24 mouse cellular contexts compared by ENCODE assay signal in genomic region chr5:92717666-92718360, GRCm38 (mm10). TPM values are rescaled to one million over a fixed set of nuclear protein-coding genes. Genes with fewer than 3 reads are reported as not detected.
A peak's percentile ranks its signal among the peaks of the same experiment; 100 is the strongest.
DNase-seq lines count a peak whose midpoint lies in the region; ATAC-seq lines count a peak whose summit lies in the region.
"Had no signal": no experiment of that assay in that cellular context is flagged by ENCODE, and none has a peak within 500 bp of the region (broad histone marks: within the 10 kb centered on the region; RNA-seq: fewer than 3 reads in every experiment).

No protein-coding gene starts in this region.

- ATAC-seq in megakaryocyte, adult 5-6 weeks (ENCODE audit: poor library complexity, severe bottlenecking), result no peak
- ATAC-seq: CD4-positive, CD25-positive, alpha-beta regulatory T cell, adult 4 months; inflammation-experienced regulatory T-cells, adult 6 months; midbrain, embryonic 16.5 days had no signal

- peak; percentile 32 for DNase-seq in kidney, adult 9 months
- DNase-seq in kidney, adult 8-10 months, result no peak
- peak; percentile 63 for DNase-seq in adipocyte (ENCODE audit: low spot score)
- DNase-seq in lung, adult 18-20 months, result peak; percentile 33 to 62
- peak; percentile 72 for DNase-seq in lung, postnatal 10 days
- DNase-seq in adrenal gland, adult 18-20 months (ENCODE audit: low spot score in 2 of 2), result no peak
- DNase-seq in thymus, postnatal 4 days, result no peak
- DNase-seq: adrenal gland, adult 2 months; adrenal gland, postnatal 36 days; cerebellum, adult 18-20 months; cerebellum, postnatal 10 days; gastrocnemius, postnatal 10 days; heart, adult 18-20 months; heart, postnatal 10 days; kidney, adult 18-20 months; kidney, postnatal 4 days; right cerebral cortex, postnatal 25 days; thymus, adult 18-20 months; thymus, postnatal 36 days had no signal

RNA-seq across cellular contexts. Expression of gene Shroom3, which starts 34.6 kb away (rescaled TPM):
- 1 to 10 TPM; 5.1 to 6.0 TPM for total RNA-seq in adrenal gland, adult 18-20 months (2021)
- not detected in 2 replicates for total RNA-seq in megakaryocyte, adult 5-6 weeks (2015)
- not detected in 2 replicates for total RNA-seq in megakaryocyte, adult 5-6 weeks (2017)
- total RNA-seq: neutrophil, adult 5-6 weeks had no signal

RNA-seq across cellular contexts. Expression of gene Ccdc158, which starts 42.7 kb away (rescaled TPM):
- under 1 TPM; 0.63 to 0.67 TPM for total RNA-seq in adrenal gland, adult 18-20 months (2021)
- 0.18 and 1.2 TPM in 2 replicates for total RNA-seq in megakaryocyte, adult 5-6 weeks (2015)
- 0.62 and 0.69 TPM in 2 replicates for total RNA-seq in megakaryocyte, adult 5-6 weeks (2017)
- total RNA-seq: gastrocnemius, postnatal 10 days; heart, adult 18-20 months had no signal

Comparison
In these comparisons a context has a peak if more than half of its experiments do, and no peak if none do; other contexts are left out.
1. DNase-seq: peak in kidney, adult 9 months (single experiment), adipocyte (single experiment), lung, adult 18-20 months (2 of 2) and lung, postnatal 10 days (single experiment); none in kidney, adult 8-10 months (0 of 2), adrenal gland, adult 18-20 months (0 of 2) and thymus, postnatal 4 days (single experiment).
2. RNA of gene Shroom3, which starts 34.6 kb away (total RNA-seq): 5.1 to 6.0 TPM in adrenal gland, adult 18-20 months; not detected in megakaryocyte, adult 5-6 weeks; every median in the first group is over 4 times any median in the second.